ENCODE assay signal across 8 mouse cellular contexts in the genomic region with DNA sequence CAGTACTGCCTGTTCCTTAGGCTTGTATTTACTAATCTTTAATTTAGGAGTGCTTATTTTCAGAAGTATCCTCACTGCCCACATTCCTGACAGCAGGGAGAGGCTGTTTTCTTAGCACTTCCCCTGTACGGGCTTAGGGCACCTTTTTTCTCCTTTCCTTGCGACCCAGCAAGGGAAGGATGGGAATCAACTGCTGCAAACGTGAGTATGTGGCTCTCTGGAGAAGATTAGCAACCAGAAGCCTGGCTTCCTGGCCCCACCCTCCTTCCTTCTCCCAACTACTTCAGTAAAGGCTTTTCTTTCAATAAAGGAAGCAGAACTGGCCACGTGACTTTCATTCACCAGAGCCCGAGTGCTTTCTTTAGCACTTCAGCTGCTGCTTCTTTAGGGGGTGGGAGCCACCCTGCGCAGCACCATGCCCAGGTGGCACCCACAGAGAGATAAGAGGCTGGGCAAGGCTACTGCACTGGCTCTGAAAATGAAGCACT. TPM values are rescaled to one million over a fixed set of nuclear protein-coding genes. Genes with fewer than 3 reads are reported as not detected.
DNase-seq lines count a peak whose midpoint lies in the region; ATAC-seq and TF ChIP-seq lines count a peak whose summit lies in the region.

No protein-coding gene starts in this region.

- WGBS in heart, embryonic 12.5 days, result 1% methylated on average over 6 of the region's 6 CpGs
- WGBS in limb, embryonic 14.5 days, result 5% methylated on average over 6 of the region's 6 CpGs
- 3% methylated on average over 6 of the region's 6 CpGs for WGBS in midbrain, embryonic 12.5 days

- no peaks in the 10 kb centered on the region for H3K27me3 ChIP-seq in heart, embryonic 12.5 days (replicated peaks)
- no peaks in the 10 kb centered on the region for H3K27me3 ChIP-seq in limb, embryonic 14.5 days (ENCODE audit: control insufficient read depth, insufficient read depth, low read length)
- H3K27me3 ChIP-seq in midbrain, embryonic 12.5 days, result 0 out of 2 replicates have a peak, but pooled peaks cover 8% of the 10 kb centered on the region

- peak overlapping the region; percentile 34 for H3K4me3 ChIP-seq in heart, embryonic 12.5 days
- H3K4me3 ChIP-seq in limb, embryonic 14.5 days (replicated peaks; ENCODE audit: low read length), result peak overlapping the region; percentile 90
- peak overlapping the region; percentile 84 for H3K4me3 ChIP-seq in midbrain, embryonic 12.5 days

- H3K36me3 ChIP-seq in heart, embryonic 12.5 days, result peaks cover 20% of the 10 kb centered on the region
- H3K36me3 ChIP-seq in limb, embryonic 14.5 days (ENCODE audit: control insufficient read depth, insufficient read depth, low read length), result peaks cover 34% of the 10 kb centered on the region
- peaks cover 22% of the 10 kb centered on the region for H3K36me3 ChIP-seq in midbrain, embryonic 12.5 days

- peak overlapping the region; percentile 62; the same call in 1 of the 2 replicates for H3K9ac ChIP-seq in heart, embryonic 12.5 days
- H3K9ac ChIP-seq in limb, embryonic 14.5 days (ENCODE audit: low read depth, low read length, severe bottlenecking), result peak overlapping the region; percentile 40; the same call in 1 of the 2 replicates
- peak overlapping the region; percentile 56 for H3K9ac ChIP-seq in midbrain, embryonic 12.5 days (replicated peaks)

- peaks cover 87% of the 10 kb centered on the region for H3K4me1 ChIP-seq in heart, embryonic 12.5 days (replicated peaks)
- H3K4me1 ChIP-seq in limb, embryonic 14.5 days (ENCODE audit: control insufficient read depth, insufficient read depth, low read length), result peaks cover 60% of the 10 kb centered on the region
- peaks cover 88% of the 10 kb centered on the region for H3K4me1 ChIP-seq in midbrain, embryonic 12.5 days

- peak overlapping the region; percentile 93 for H3K4me2 ChIP-seq in heart, embryonic 12.5 days
- peak overlapping the region; percentile 94 for H3K4me2 ChIP-seq in limb, embryonic 14.5 days (replicated peaks; ENCODE audit: low read depth, low read length, severe bottlenecking)
- H3K4me2 ChIP-seq in midbrain, embryonic 12.5 days (replicated peaks), result peak overlapping the region; percentile 82

- no peak for TF ChIP-seq POLR2A in limb, embryonic 14.5 days (IDR thresholded peaks at IDR 0.05; ENCODE audit: borderline replicate concordance, extremely low read depth, insufficient read depth, insufficient read length)

- peak; percentile 41; the same call in 1 of the 2 replicates for ATAC-seq in heart, embryonic 12.5 days (ENCODE audit: insufficient number of reproducible peaks, low FRiP score)
- no peak for ATAC-seq in limb, embryonic 14.5 days (ENCODE audit: low FRiP score, low read depth)
- 0 out of 2 replicates have a peak, but pooled peaks have one; percentile 11 for ATAC-seq in midbrain, embryonic 12.5 days (ENCODE audit: low FRiP score, low read depth)

- peak; percentile 70 for DNase-seq in embryo, embryonic 10 days (ENCODE audit: low spot score)
- no peak for DNase-seq in embryo, embryonic 9.5 days (ENCODE audit: extremely low spot score)
- peak; percentile 76 for DNase-seq in brain, adult 2 months (ENCODE audit: low read depth, low spot score)
- DNase-seq in limb, embryonic 14.5 days (ENCODE audit: low spot score), result peak; percentile 59
- peak; percentile 61 for DNase-seq in thymus, postnatal 4 days
- DNase-seq in gastrocnemius, postnatal 4 days (ENCODE audit: low spot score in 2 of 2), result no peak

- H3K9me3 ChIP-seq in heart, embryonic 12.5 days (replicated peaks), result no peaks in the 10 kb centered on the region
- H3K9me3 ChIP-seq in limb, embryonic 14.5 days (ENCODE audit: control insufficient read depth, low read length), result no peaks in the 10 kb centered on the region
- H3K9me3 ChIP-seq in midbrain, embryonic 12.5 days, result no peaks in the 10 kb centered on the region

- peak overlapping the region; percentile 74 for H3K27ac ChIP-seq in heart, embryonic 12.5 days (ENCODE audit: poor library complexity, severe bottlenecking)
- H3K27ac ChIP-seq in limb, embryonic 14.5 days (replicated peaks; ENCODE audit: low read depth, low read length), result peak overlapping the region; percentile 34; the same call in 1 of the 2 replicates
- peak overlapping the region; percentile 21; the same call in 1 of the 2 replicates for H3K27ac ChIP-seq in midbrain, embryonic 12.5 days (replicated peaks)

RNA-seq across cellular contexts. Expression of a gene that starts 7.2 kb away (rescaled TPM):
- polyA plus RNA-seq in heart, embryonic 12.5 days (2016; fragmentation: Nextera tagmentation; extraction: Ambion mirVana), result 6.2 and 7.7 TPM in 2 replicates
- polyA plus RNA-seq in limb, embryonic 14.5 days (2012; rRNA removed), result 14.4 and 21.3 TPM in 2 replicates
- polyA plus RNA-seq in limb, embryonic 14.5 days (2014; fragmentation: Nextera tagmentation; extraction: Ambion mirVana), result 9.7 and 11.8 TPM in 2 replicates
- polyA plus RNA-seq in midbrain, embryonic 12.5 days (2016; fragmentation: Nextera tagmentation; extraction: Ambion mirVana), result 7.9 and 10.0 TPM in 2 replicates
- 10 to 100 TPM; 15.8 to 16.5 TPM for total RNA-seq in gastrocnemius, postnatal 4 days (2021)

Comparison
In these comparisons a context has a peak if more than half of its experiments do, and no peak if none do; other contexts are left out.
1. DNase-seq: peak in embryo, embryonic 10 days (single experiment), brain, adult 2 months (single experiment), limb, embryonic 14.5 days (single experiment) and thymus, postnatal 4 days (single experiment); none in embryo, embryonic 9.5 days (single experiment) and gastrocnemius, postnatal 4 days (0 of 2).
2. H3K27ac ChIP-seq: peak in every context shown above with its lines; median percentile 74 in heart, embryonic 12.5 days; 34 in limb, embryonic 14.5 days; 21 in midbrain, embryonic 12.5 days.
3. H3K4me3 ChIP-seq: peak in every context shown above with its lines; median percentile 90 in limb, embryonic 14.5 days; 84 in midbrain, embryonic 12.5 days; 34 in heart, embryonic 12.5 days.
4. Peak in every context shown above with its lines, with median percentiles within 50 percentile points of each other: H3K4me2 ChIP-seq and H3K9ac ChIP-seq.